Mouse (Mus musculus) embryonic facial prominence, embryonic 15.5 days (tissue): ENCODE measurements at regions not wholly inside any gene's neighbourhood (a gene's known extent, or its start where the extent isn't known, plus 50 kb on each side); places are given as distances from the start of the nearest gene placed in this dataset.

ENCODE experiments used
- ATAC-seq: fragments of 200-750 bp; cut with Nextera tagmentation; 2 replicates; pipeline ENCODE4 v1.8.0; 2017; ENCODE audit warnings: low read depth, moderate TSS enrichment; ENCODE audit not compliant: insufficient number of reproducible peaks, low FRiP score, low TSS enrichment
- H3K27ac ChIP-seq: fragments of 300-500 bp; sonication (generic); replicated peaks from 2 replicates; pipeline ENCODE4 v1.5.1; 2015; ENCODE audit warnings: mild to moderate bottlenecking, inconsistent platforms
- H3K27me3 ChIP-seq: fragments of 300-500 bp; sonication (generic); 2 replicates; pipeline ENCODE4 v1.6.1; 2015; ENCODE audit warnings: inconsistent platforms
- H3K36me3 ChIP-seq: fragments of 300-500 bp; sonication (generic); 2 replicates; pipeline ENCODE4 v1.6.1; 2015; ENCODE audit warnings: mild to moderate bottlenecking, inconsistent platforms
- H3K4me1 ChIP-seq: fragments of 300-500 bp; sonication (generic); 2 replicates; pipeline ENCODE4 v1.6.1; 2015; ENCODE audit warnings: inconsistent platforms
- H3K4me2 ChIP-seq: fragments of 300-500 bp; sonication (generic); replicated peaks from 2 replicates; pipeline ENCODE4 v1.6.1; 2015; ENCODE audit warnings: mild to moderate bottlenecking, inconsistent platforms
- H3K4me3 ChIP-seq: fragments of 300-500 bp; sonication (generic); replicated peaks from 2 replicates; pipeline ENCODE4 v1.5.1; 2015; ENCODE audit warnings: mild to moderate bottlenecking, inconsistent platforms
- H3K9ac ChIP-seq: fragments of 300-500 bp; sonication (generic); 2 replicates; pipeline ENCODE4 v1.6.1; 2015; ENCODE audit warnings: inconsistent platforms
- H3K9me3 ChIP-seq: fragments of 300-500 bp; sonication (generic); replicated peaks from 2 replicates; pipeline ENCODE4 v1.6.1; 2016; ENCODE audit warnings: inconsistent platforms
- WGBS: fragments of 180-500 bp; shearing (Covaris S2); methylation state at CpG from one replicate; pipeline ENCODE4 v1.1.7; 2015; 5-methylcytosine and 5-hydroxymethylcytosine counted together

- Histone ChIP-seq H3K36me3 (no peaks in the 10 kb centered on the region), H3K4me3 (no peak overlapping the region), H3K27ac (no peak overlapping the region), H3K9me3 (no peaks in the 10 kb centered on the region), H3K27me3 (no peaks in the 10 kb centered on the region), H3K4me2 (no peak overlapping the region), H3K4me1 (0 out of 2 replicates have a peak, but pooled peaks cover 2% of the 10 kb centered on the region), H3K9ac (no peak overlapping the region)
- 74% methylated on average over 10 of the region's 10 CpGs for WGBS
- ATAC-seq, result no peak
Measured at GRCm38 (mm10) chr15:93876335-93876734, 280.6 kb upstream of the Prickle1 start.

GRCm38 (mm10) chr15:93875685-93876084 lies 280.0 kb upstream of the Prickle1 start:
- H3K27me3 ChIP-seq, result no peaks in the 10 kb centered on the region
- no peak overlapping the region for H3K4me3 ChIP-seq
- H3K27ac ChIP-seq, result no peak overlapping the region
- WGBS, result 93% methylated on average over 1 of the region's 1 CpGs
- H3K4me1 ChIP-seq, result 0 out of 2 replicates have a peak, but pooled peaks cover 2% of the 10 kb centered on the region
- ATAC-seq, result no peak
- H3K9ac ChIP-seq, result no peak overlapping the region
- no peaks in the 10 kb centered on the region for H3K36me3 ChIP-seq
- no peaks in the 10 kb centered on the region for H3K9me3 ChIP-seq
- no peak overlapping the region for H3K4me2 ChIP-seq

GRCm38 (mm10) chr15:93874206-93874605 lies 278.5 kb upstream of the Prickle1 start:
- Histone ChIP-seq H3K27ac (no peak overlapping the region), H3K27me3 (no peaks in the 10 kb centered on the region), H3K9ac (no peak overlapping the region), H3K4me2 (no peak overlapping the region), H3K4me1 (no peaks in the 10 kb centered on the region), H3K9me3 (no peaks in the 10 kb centered on the region), H3K4me3 (no peak overlapping the region), H3K36me3 (no peaks in the 10 kb centered on the region)
- 68% methylated on average over 6 of the region's 6 CpGs for WGBS
- no peak for ATAC-seq

- Histone ChIP-seq H3K4me2 (no peak overlapping the region), H3K36me3 (no peaks in the 10 kb centered on the region), H3K9me3 (no peaks in the 10 kb centered on the region), H3K4me1 (0 out of 2 replicates have a peak, but pooled peaks cover 3% of the 10 kb centered on the region), H3K4me3 (no peak overlapping the region), H3K27ac (no peak overlapping the region), H3K9ac (no peak overlapping the region), H3K27me3 (no peaks in the 10 kb centered on the region)
- WGBS, result 64% methylated on average over 12 of the region's 12 CpGs
- ATAC-seq, result no peak
Measured at GRCm38 (mm10) chr15:93857336-93857901, 261.7 kb upstream of the Prickle1 start.

DNA sequence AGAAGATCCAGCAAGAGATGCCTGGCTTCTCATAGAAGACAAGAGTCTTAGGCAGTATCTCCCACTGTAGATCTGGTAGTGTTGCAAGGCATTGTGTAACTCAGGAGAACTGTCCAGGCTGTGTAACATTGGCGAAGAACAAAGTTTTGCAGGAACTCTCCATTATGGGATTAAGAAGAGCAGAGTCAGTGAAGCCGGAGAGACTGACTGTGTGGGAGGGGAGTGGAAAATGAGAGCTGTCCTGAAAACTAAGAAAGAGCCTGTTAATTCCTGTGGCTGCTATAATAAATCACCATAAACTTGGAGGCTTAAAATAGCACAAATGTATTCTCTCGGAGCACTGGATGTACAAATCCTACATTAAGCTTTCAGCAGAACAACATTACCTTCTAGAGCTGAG lies 257.5 kb upstream of the Prickle1 start:
- peaks cover 20% of the 10 kb centered on the region for H3K4me1 ChIP-seq
- H3K4me3 ChIP-seq, result no peak overlapping the region
- H3K27me3 ChIP-seq, result no peaks in the 10 kb centered on the region
- H3K4me2 ChIP-seq, result no peak overlapping the region
- no peaks in the 10 kb centered on the region for H3K36me3 ChIP-seq
- H3K9ac ChIP-seq, result no peak overlapping the region
- WGBS, result 34% methylated on average over 3 of the region's 3 CpGs
- no peaks in the 10 kb centered on the region for H3K9me3 ChIP-seq
- H3K27ac ChIP-seq, result 0 out of 2 replicates have a peak overlapping the region, but pooled peaks have one; percentile 7
- ATAC-seq, result no peak

GRCm38 (mm10) chr15:93852126-93852525 lies 256.4 kb upstream of the Prickle1 start:
- H3K9me3 ChIP-seq, result no peaks in the 10 kb centered on the region
- no peaks in the 10 kb centered on the region for H3K27me3 ChIP-seq
- H3K4me3 ChIP-seq, result no peak overlapping the region
- no peak overlapping the region for H3K27ac ChIP-seq
- no peak for ATAC-seq
- peaks cover 17% of the 10 kb centered on the region for H3K4me1 ChIP-seq
- no peak overlapping the region for H3K9ac ChIP-seq
- 93% methylated on average over 4 of the region's 4 CpGs for WGBS
- H3K36me3 ChIP-seq, result no peaks in the 10 kb centered on the region
- no peak overlapping the region for H3K4me2 ChIP-seq

- WGBS, result 12% methylated on average over 6 of the region's 6 CpGs
- H3K9ac ChIP-seq, result no peak overlapping the region
- no peaks in the 10 kb centered on the region for H3K27me3 ChIP-seq
- H3K27ac ChIP-seq, result peak overlapping the region; percentile 71
- peak; percentile 54; the same call in 1 of the 2 replicates for ATAC-seq
- peaks cover 17% of the 10 kb centered on the region for H3K4me1 ChIP-seq
- H3K9me3 ChIP-seq, result no peaks in the 10 kb centered on the region
- no peaks in the 10 kb centered on the region for H3K36me3 ChIP-seq
- H3K4me2 ChIP-seq, result no peak overlapping the region
- H3K4me3 ChIP-seq, result no peak overlapping the region
Measured at GRCm38 (mm10) chr15:93850388-93850787, 254.7 kb upstream of the Prickle1 start.

DNA sequence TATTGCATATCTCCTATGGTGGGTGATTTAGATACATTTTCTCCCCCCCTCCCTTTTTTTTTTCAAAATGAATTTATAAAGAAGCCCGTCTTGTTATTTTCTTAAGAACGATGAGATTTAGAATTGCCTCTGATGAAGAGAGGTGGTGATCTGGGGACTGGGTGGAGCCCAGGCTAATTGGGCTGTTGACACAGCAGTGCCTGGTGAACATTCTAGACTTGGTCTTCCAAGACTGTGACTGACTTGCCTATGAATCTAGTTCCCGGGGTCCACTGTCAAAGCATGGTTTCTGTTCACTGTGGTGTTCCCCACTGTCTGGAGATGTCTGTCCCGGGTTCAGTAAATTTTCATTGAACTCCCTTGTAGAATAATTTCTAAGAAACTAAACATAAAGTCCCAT lies 253.1 kb upstream of the Prickle1 start:
- WGBS, result 88% methylated on average over 4 of the region's 4 CpGs
- Histone ChIP-seq H3K27ac (no peak overlapping the region), H3K9ac (no peak overlapping the region), H3K4me3 (no peak overlapping the region), H3K27me3 (no peaks in the 10 kb centered on the region), H3K4me1 (peaks cover 17% of the 10 kb centered on the region), H3K4me2 (no peak overlapping the region), H3K9me3 (no peaks in the 10 kb centered on the region), H3K36me3 (no peaks in the 10 kb centered on the region)
- ATAC-seq, result no peak

GRCm38 (mm10) chr15:93846797-93847196 lies 251.1 kb upstream of the Prickle1 start:
- H3K9me3 ChIP-seq, result no peaks in the 10 kb centered on the region
- no peaks in the 10 kb centered on the region for H3K27me3 ChIP-seq
- H3K4me3 ChIP-seq, result no peak overlapping the region
- H3K36me3 ChIP-seq, result no peaks in the 10 kb centered on the region
- no peak for ATAC-seq
- H3K4me2 ChIP-seq, result no peak overlapping the region
- peaks cover 17% of the 10 kb centered on the region for H3K4me1 ChIP-seq
- 89% methylated on average over 4 of the region's 4 CpGs for WGBS
- no peak overlapping the region for H3K27ac ChIP-seq
- no peak overlapping the region for H3K9ac ChIP-seq

DNA sequence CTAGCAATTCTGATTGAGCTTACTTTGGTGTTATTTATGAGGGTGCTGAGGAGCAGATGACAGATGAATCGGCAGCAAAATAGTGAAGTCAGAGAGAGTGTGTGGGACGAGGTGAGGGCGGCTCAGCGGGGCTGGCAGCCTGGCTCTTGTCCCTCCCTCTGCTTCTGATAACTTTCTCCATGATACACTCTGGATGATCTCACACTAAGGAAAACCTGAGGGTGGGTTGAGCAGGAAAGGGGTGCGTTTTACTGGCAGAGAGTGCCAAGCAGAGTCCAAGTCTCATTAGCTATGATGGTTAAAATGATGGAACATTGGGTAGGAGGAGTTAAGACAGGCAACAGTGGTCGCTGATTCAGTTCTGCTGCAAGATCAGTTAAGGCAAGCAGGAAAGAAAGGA lies 250.1 kb upstream of the Prickle1 start:
- Histone ChIP-seq H3K36me3 (no peaks in the 10 kb centered on the region), H3K9me3 (no peaks in the 10 kb centered on the region), H3K27me3 (no peaks in the 10 kb centered on the region), H3K4me2 (no peak overlapping the region), H3K4me1 (peaks cover 12% of the 10 kb centered on the region), H3K9ac (no peak overlapping the region), H3K4me3 (no peak overlapping the region), H3K27ac (no peak overlapping the region)
- ATAC-seq, result no peak
- WGBS, result 87% methylated on average over 6 of the region's 6 CpGs

GRCm38 (mm10) chr15:93832956-93833355 lies 237.3 kb upstream of the Prickle1 start:
- 81% methylated on average over 1 of the region's 1 CpGs for WGBS
- Histone ChIP-seq H3K27me3 (no peaks in the 10 kb centered on the region), H3K4me1 (peaks cover 3% of the 10 kb centered on the region; the same call in 1 of the 2 replicates), H3K27ac (no peak overlapping the region), H3K9me3 (no peaks in the 10 kb centered on the region), H3K36me3 (no peaks in the 10 kb centered on the region), H3K4me3 (no peak overlapping the region), H3K9ac (no peak overlapping the region), H3K4me2 (no peak overlapping the region)
- ATAC-seq, result no peak

- Histone ChIP-seq H3K36me3 (no peaks in the 10 kb centered on the region), H3K9me3 (no peaks in the 10 kb centered on the region), H3K4me2 (no peak overlapping the region), H3K27ac (no peak overlapping the region; the same call in 1 of the 2 replicates), H3K9ac (no peak overlapping the region), H3K4me1 (peaks cover 3% of the 10 kb centered on the region; the same call in 1 of the 2 replicates), H3K4me3 (no peak overlapping the region), H3K27me3 (no peaks in the 10 kb centered on the region)
- 71% methylated on average over 14 of the region's 14 CpGs for WGBS
- ATAC-seq, result no peak
Measured at GRCm38 (mm10) chr15:93832431-93832936, 236.8 kb upstream of the Prickle1 start.
